Mouse (Mus musculus) adrenal gland, adult 2 months (tissue): ENCODE results near the gene Taldo1. TPM values are rescaled to one million over a fixed set of nuclear protein-coding genes. Genes with fewer than 3 reads are reported as not detected.
"Not testable (repeated sequence)": the region's sequence is repeated elsewhere in the genome, so short reads cannot be mapped to it uniquely, and the experiment has no call there.

Source experiments
- DNase-seq: peaks from one replicate; pipeline ENCODE4 v3.0.0; 2021
- polyA plus RNA-seq: library from polyadenylated mRNA; depleted of rRNA; stranded (reverse); fragments of >200 nt; gene quantifications from 2 replicates; pipeline ENCODE4 v1.2.3, GENCODE M21; 2012; rRNA removed
- total RNA-seq, 2 experiments: library from RNA; stranded (reverse); gene quantifications; 2 replicates each; pipeline ENCODE4 v1.2.3; 2021

The Taldo1 gene
- total and polyA plus RNA-seq, 3 experiments: 260 to 700 (median 640) TPM

GRCm38 (mm10) chr7:141439811-141440210 lies 47.8 kb downstream of the Taldo1 start:
- DNase-seq: no peak

- DNase-seq: peak; percentile 62
Observed at GRCm38 (mm10) chr7:141440613-141441012, 48.6 kb downstream of the Taldo1 start.

GRCm38 (mm10) chr7:141441460-141441859 lies 49.5 kb downstream of the Taldo1 start:
- no peak for DNase-seq

GRCm38 (mm10) chr7:141442199-141442598 lies 50.2 kb downstream of the Taldo1 start:
- DNase-seq: no peak

GRCm38 (mm10) chr7:141443081-141443821 lies 51.3 kb downstream of the Taldo1 start:
- DNase-seq: peak; percentile 22

- DNase-seq: peak; percentile 85
Observed at GRCm38 (mm10) chr7:141443828-141444237, 51.8 kb downstream of the Taldo1 start, which contains the start of gene Pidd1. Gene Pidd1 (minus strand): TSS chr7:141444025.

- DNase-seq: not testable (repeated sequence)
Observed at GRCm38 (mm10) chr7:141446374-141446773, 54.4 kb downstream of the Taldo1 start.

GRCm38 (mm10) chr7:141447110-141447991 lies 55.4 kb downstream of the Taldo1 start, which contains the start of gene Rplp2:
Gene Rplp2 (plus strand): TSS chr7:141447370.
- peak; percentile 97 for DNase-seq

GRCm38 (mm10) chr7:141451928-141452327 lies 59.9 kb downstream of the Taldo1 start:
- no peak for DNase-seq

Other genes with a start within 250 kb of the Taldo1 start
- 100 to 1,000 TPM; 301 to 302 TPM for gene Rnh1, start 219.3 kb upstream of the Taldo1 start, total RNA-seq
- gene Rnh1, start 219.3 kb upstream of the Taldo1 start, polyA plus RNA-seq: 214 and 394 TPM in 2 replicates
- gene Hras, start 198.2 kb upstream of the Taldo1 start, total RNA-seq: 10 to 100 TPM; 65.5 to 99.1 TPM
- 41.8 and 47.1 TPM in 2 replicates for gene Hras, start 198.2 kb upstream of the Taldo1 start, polyA plus RNA-seq
- gene Lrrc56, start 198.0 kb upstream of the Taldo1 start, total RNA-seq: 1 to 10 TPM; 6.3 to 8.0 TPM
- gene Lrrc56, start 198.0 kb upstream of the Taldo1 start, polyA plus RNA-seq: 8.0 and 8.7 TPM in 2 replicates
- under 1 TPM; 0.17 TPM for gene Lmntd2, start 178.1 kb upstream of the Taldo1 start, total RNA-seq
- gene Lmntd2, start 178.1 kb upstream of the Taldo1 start, polyA plus RNA-seq: 0.81 and 1.2 TPM in 2 replicates
- 1 to 10 TPM; 2.0 to 6.0 TPM for gene Rassf7, start 176.3 kb upstream of the Taldo1 start, total RNA-seq
- 14.1 and 18.1 TPM in 2 replicates for gene Rassf7, start 176.3 kb upstream of the Taldo1 start, polyA plus RNA-seq
- gene Phrf1, start 163.4 kb upstream of the Taldo1 start, total RNA-seq: 10 to 100 TPM; 61.0 to 64.5 TPM
- gene Phrf1, start 163.4 kb upstream of the Taldo1 start, polyA plus RNA-seq: 23.5 and 33.7 TPM in 2 replicates
- 10 to 100 TPM in 1 of 2 experiments, 1 to 10 TPM in 1; 7.4 to 12.2 TPM for gene Irf7, start 125.7 kb upstream of the Taldo1 start, total RNA-seq
- gene Irf7, start 125.7 kb upstream of the Taldo1 start, polyA plus RNA-seq: 155 and 171 TPM in 2 replicates
- 10 to 100 TPM in 1 of 2 experiments, 1 to 10 TPM in 1; 1.9 to 17.1 TPM for gene Cdhr5, start 115.4 kb upstream of the Taldo1 start, total RNA-seq
- gene Cdhr5, start 115.4 kb upstream of the Taldo1 start, polyA plus RNA-seq: 9.0 and 18.5 TPM in 2 replicates
- gene Sct, start 113.1 kb upstream of the Taldo1 start, total RNA-seq: not detected
- 0.93 and 1.2 TPM in 2 replicates for gene Sct, start 113.1 kb upstream of the Taldo1 start, polyA plus RNA-seq
- under 1 TPM in 1 of 2 experiments, not detected in 1; 0.31 TPM for gene Drd4, start 100.2 kb upstream of the Taldo1 start, total RNA-seq
- 0.62 and 12.1 TPM in 2 replicates for gene Drd4, start 100.2 kb upstream of the Taldo1 start, polyA plus RNA-seq
- 10 to 100 TPM; 27.8 to 30.5 TPM for gene Deaf1, start 64.5 kb upstream of the Taldo1 start, total RNA-seq
- 18.7 and 34.4 TPM in 2 replicates for gene Deaf1, start 64.5 kb upstream of the Taldo1 start, polyA plus RNA-seq
- gene Tmem80, start 64.5 kb upstream of the Taldo1 start, total RNA-seq: 10 to 100 TPM; 26.9 to 34.8 TPM
- 32.7 and 33.5 TPM in 2 replicates for gene Tmem80, start 64.5 kb upstream of the Taldo1 start, polyA plus RNA-seq
- 1 to 10 TPM; 2.7 to 3.0 TPM for gene Eps8l2, start 53.3 kb upstream of the Taldo1 start, total RNA-seq
- 2.6 and 3.8 TPM in 2 replicates for gene Eps8l2, start 53.3 kb upstream of the Taldo1 start, polyA plus RNA-seq
- gene Gatd1, start 21.9 kb downstream of the Taldo1 start, total RNA-seq: 10 to 100 TPM; 29.7 to 41.1 TPM
- 49.5 and 58.2 TPM in 2 replicates for gene Gatd1, start 21.9 kb downstream of the Taldo1 start, polyA plus RNA-seq
- 1 to 10 TPM; 1.6 to 2.8 TPM for gene Cend1, start 37.3 kb downstream of the Taldo1 start, total RNA-seq
- 1.00 and 1.2 TPM in 2 replicates for gene Cend1, start 37.3 kb downstream of the Taldo1 start, polyA plus RNA-seq
- gene Slc25a22, start 45.7 kb downstream of the Taldo1 start, total RNA-seq: 100 to 1,000 TPM; 125 to 172 TPM
- 234 and 236 TPM in 2 replicates for gene Slc25a22, start 45.7 kb downstream of the Taldo1 start, polyA plus RNA-seq
- 1 to 10 TPM; 1.4 to 1.5 TPM for gene Pidd1, start 51.8 kb downstream of the Taldo1 start, total RNA-seq
- gene Pidd1, start 51.8 kb downstream of the Taldo1 start, polyA plus RNA-seq: 9.2 and 11.2 TPM in 2 replicates
- gene Rplp2, start 55.2 kb downstream of the Taldo1 start, total RNA-seq: 1,000 to 10,000 TPM in 1 of 2 experiments, 100 to 1,000 TPM in 1; 577 to 1,228 TPM
- 207 and 254 TPM in 2 replicates for gene Rplp2, start 55.2 kb downstream of the Taldo1 start, polyA plus RNA-seq
- 1,000 to 10,000 TPM in 1 of 2 experiments, 100 to 1,000 TPM in 1; 905 to 1,265 TPM for gene Pnpla2, start 63.0 kb downstream of the Taldo1 start, total RNA-seq
- 1,146 and 1,725 TPM in 2 replicates for gene Pnpla2, start 63.0 kb downstream of the Taldo1 start, polyA plus RNA-seq
- 10 to 100 TPM; 10.3 to 12.4 TPM for gene Cracr2b, start 68.9 kb downstream of the Taldo1 start, total RNA-seq
- 42.0 and 54.5 TPM in 2 replicates for gene Cracr2b, start 68.9 kb downstream of the Taldo1 start, polyA plus RNA-seq
- gene Cd151, start 75.2 kb downstream of the Taldo1 start, total RNA-seq: 100 to 1,000 TPM; 325 to 452 TPM
- 899 and 918 TPM in 2 replicates for gene Cd151, start 75.2 kb downstream of the Taldo1 start, polyA plus RNA-seq
- gene Polr2l, start 82.9 kb downstream of the Taldo1 start, total RNA-seq: 100 to 1,000 TPM in 1 of 2 experiments, 10 to 100 TPM in 1; 84.4 to 140 TPM
- 68.5 and 71.0 TPM in 2 replicates for gene Polr2l, start 82.9 kb downstream of the Taldo1 start, polyA plus RNA-seq
- 100 to 1,000 TPM in 1 of 2 experiments, 10 to 100 TPM in 1; 47.8 to 125 TPM for gene Tspan4, start 83.0 kb downstream of the Taldo1 start, total RNA-seq
- 227 and 256 TPM in 2 replicates for gene Tspan4, start 83.0 kb downstream of the Taldo1 start, polyA plus RNA-seq
- gene Chid1, start 147.7 kb downstream of the Taldo1 start, total RNA-seq: 10 to 100 TPM; 50.7 to 69.2 TPM
- 34.7 and 37.4 TPM in 2 replicates for gene Chid1, start 147.7 kb downstream of the Taldo1 start, polyA plus RNA-seq
- 10 to 100 TPM; 51.3 to 70.1 TPM for gene Ap2a2, start 170.0 kb downstream of the Taldo1 start, total RNA-seq
- gene Ap2a2, start 170.0 kb downstream of the Taldo1 start, polyA plus RNA-seq: 33.8 and 36.4 TPM in 2 replicates